Mouse (Mus musculus) left cerebral cortex, postnatal 36 days (tissue): ENCODE data around the gene Syngr4. TPM values are rescaled to one million over a fixed set of nuclear protein-coding genes. Genes with fewer than 3 reads are reported as not detected.
"Not testable (repeated sequence)": the region's sequence is repeated elsewhere in the genome, so short reads cannot be mapped to it uniquely, and the experiment has no call there.

ENCODE experiments used
- DNase-seq, 2 experiments: peaks; one replicate each; pipeline ENCODE4 v3.0.0; 2021 to 2022; ENCODE audit warnings: low spot score in 2 of 2, mixed read lengths in 1 of 2
- intact Hi-C: fragments of 180-260 bp; cut with DNase I; formaldehyde crosslinking; loops from one replicate; pipeline ENCODE4 v1.15.1; 2025
- total RNA-seq, 2 experiments: library from RNA; stranded (reverse); gene quantifications; 2 replicates each; pipeline ENCODE4 v1.2.3; 2021

Syngr4 gene
- total RNA-seq, 2 experiments from 2014 or later: not detected

DNA sequence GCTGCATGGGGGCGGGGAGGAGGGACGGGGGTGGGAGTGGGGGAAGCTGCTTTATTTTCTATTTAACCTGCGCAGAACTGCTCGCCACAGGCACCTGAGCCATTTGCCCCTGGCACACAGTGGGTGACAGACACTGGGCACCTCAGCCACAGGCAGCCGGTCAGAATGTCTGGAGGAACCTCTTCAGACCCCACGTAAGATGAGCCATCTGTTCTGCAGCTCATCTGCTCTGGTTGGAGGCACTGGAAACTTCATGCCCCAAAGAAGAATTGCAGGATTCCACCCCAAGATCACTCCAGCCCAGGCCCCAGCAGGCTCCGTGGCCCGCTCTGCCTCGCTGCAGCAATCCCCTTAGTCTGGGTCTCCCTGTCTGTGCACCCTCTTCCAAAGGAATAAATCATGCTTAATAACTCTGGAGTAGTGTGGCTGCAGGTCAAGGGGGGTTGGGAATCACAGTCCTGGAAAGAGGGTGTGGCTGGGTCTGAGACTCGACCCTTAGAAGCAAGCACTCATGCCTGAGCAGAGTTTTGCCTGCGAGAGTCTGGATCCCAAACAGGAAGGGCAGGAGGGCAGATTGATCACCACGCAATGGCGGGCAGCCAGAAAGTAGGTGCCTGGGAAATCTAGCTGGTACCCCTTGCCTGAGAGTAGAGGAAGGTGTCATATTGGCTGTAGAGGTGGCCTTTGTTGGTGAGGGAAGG is 20.6 kb upstream of the Syngr4 start:
- intact Hi-C loops: no loop called here
- no peak for DNase-seq

DNA sequence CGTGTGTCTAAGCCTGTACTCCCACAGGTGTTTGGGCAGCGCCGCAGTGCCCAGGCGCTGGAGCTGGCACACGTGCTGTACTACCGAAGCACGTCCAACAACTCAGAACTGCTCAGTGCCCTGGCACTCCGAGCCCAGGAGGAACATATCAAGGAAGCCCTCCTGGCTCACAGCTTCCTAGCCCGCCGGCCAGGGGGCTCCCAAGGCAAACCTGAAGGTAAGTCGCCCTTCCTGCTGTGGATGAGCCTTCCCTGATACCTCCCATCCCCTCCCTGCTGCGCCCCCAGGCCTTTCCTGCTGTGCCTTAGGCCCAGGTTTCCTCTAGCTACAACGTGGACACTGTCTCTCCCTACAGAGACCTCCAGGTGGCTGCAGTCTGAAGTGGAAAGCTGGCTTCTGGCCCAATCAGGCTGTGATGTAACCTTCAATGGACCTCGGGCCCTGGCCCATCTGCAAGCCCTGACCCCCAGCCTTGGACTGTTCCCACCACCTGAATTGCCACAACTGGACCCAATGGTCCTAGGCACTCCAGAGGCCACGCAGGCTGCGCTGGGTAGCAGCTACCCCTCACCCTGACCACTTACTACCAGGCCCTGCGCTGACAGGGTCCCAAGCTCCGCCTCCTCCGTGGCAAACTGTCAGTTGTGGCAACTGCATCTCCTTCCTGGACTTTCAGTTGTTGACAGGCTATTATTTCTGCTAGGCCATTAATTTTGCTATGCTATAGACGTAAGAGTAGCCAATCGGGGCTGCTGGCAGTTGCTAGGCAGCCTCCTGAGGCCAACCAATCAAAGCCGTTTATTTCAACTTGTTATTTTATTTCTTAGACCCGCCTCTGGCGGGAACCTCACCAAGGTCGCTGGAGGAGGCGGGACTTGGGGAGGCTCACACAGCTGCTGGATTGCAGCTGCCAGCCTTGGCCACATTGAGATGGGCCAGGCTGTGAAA is 19.8 kb upstream of the Syngr4 start:
- intact Hi-C loops: no loop called here
- peak; percentile 57 to 70 for DNase-seq

DNA sequence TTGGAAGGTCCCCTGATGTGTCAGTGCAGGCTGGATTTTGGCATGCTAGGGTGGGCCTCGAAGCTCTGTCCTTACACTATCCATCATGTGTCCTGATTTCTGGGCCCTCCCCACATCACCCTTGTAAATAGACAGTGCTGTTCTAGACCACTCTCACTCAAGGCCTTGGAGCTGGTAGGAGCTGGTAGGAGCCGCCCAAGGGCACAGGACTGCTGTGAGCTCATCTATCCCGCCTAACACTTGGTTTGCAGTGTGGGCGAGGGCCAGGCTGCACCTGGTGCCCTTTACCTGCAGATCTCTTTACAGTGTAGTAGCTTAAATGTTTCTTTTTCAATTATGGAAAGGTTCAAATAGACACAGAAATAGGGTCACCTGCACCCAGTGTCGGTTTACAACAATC is 18.5 kb upstream of the Syngr4 start:
- intact Hi-C loops: no loop called here
- DNase-seq: no peak

DNA sequence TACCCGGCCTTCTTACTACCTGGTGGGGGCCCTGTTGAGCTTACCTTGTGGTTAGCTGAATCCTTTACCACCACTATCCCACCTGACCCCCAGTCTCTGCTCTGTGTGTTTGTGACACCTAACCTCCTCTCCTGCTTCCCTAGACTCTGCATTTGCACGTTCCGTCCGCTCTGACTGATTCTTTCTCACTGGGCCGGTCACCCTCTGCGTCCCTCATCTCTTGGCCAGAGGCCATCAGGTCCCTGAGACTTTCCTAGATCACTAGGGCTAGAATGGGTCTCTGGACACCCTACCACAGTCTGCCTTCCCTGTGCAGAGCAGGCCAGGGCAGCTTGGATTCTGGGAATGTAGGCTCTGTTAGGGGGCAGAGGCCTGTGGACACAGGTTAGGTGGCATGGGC is 17.6 kb upstream of the Syngr4 start:
- intact Hi-C loops: no loop called here
- DNase-seq: no peak

DNA sequence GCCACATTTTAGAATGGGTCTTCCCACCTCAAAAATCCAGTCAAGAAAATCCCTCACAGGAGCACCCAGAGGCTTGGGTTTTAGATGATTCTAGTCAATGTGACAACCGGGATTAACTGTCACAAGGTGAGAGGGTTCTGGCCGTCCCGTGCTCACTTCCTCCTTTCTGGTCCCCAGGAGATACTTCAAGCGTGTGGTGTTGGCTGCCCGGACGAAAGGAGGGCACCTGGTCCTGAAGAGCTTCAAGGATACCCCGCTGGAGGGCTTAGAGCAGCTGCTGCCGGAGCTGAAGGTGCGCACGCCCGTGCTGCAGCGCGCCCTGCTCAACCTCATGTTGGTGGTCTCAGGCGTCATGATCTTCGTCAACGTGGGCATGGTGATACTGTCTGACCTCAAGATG is 12.6 kb upstream of the Syngr4 start:
- DNase-seq: no peak

DNA sequence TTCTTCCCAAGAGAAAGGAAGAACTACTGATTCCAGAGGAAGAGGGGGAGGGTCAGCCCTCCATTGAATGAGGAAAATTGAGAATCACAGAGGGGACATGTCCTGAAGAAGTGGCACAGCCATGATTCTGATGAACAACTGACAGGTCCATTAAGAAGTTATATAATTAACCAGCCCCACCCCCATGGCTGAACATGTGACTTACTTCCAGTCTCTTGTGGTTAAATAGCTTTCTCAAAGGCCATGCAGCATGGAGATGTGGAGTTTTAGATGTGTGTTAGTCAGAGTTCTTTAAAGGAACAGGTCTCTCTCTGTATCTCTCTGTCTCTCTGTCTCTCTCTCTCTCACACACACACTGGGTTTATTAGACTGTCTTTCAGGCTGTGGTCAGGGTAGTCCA is 11.9 kb upstream of the Syngr4 start:
- DNase-seq: no peak
- intact Hi-C loops: no loop called here

More for the DNA sequence above, 12.6 kb upstream of the Syngr4 start:
- intact Hi-C loops: no loop called here

DNA sequence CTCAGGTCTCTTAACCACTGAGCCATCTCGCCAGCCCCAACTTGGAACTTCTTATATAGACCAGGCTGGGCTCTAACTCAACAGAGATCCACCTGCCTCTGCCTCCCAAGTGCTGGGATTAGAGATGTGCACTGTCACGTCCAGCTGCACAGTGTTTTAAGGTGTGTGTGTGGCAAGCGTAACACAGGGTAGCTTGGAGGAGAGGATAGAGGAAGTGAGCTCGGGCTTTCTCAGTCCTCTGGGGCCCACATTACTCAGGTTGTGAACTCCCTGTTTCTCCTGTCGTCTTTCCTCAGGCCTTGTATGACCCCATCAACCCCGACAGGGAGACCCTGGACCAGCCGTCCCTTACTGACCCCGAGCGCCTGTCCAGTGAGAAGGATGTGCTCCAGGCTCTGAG is 10.1 kb upstream of the Syngr4 start:
- intact Hi-C loops: no loop called here
- no peak for DNase-seq

DNA sequence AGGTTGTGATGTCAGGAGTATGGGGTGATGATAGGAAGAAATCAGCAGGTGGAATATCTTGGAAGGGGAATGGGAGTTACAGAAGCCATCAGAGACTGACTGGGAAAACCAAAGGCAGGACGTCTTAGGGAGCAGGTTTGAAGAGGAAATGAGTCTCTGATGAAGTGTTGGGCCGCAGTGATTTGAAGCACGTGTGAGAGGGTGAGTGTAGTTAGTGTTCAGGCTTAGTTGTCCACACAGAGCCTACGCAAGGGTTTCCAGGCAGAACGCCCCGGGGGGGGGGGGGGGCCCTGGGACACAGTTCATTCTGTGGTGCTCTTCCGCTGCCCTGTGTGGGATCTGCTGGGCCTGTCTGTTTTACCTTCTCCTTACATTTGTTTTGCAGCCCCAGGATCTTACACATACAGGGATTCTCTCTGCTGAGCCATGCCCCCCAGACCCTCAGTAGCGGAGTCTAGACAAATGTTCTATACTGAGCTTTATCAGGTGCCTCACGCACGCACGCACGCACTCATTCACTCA is 6.0 kb upstream of the Syngr4 start:
- intact Hi-C loops: no loop called here
- no peak for DNase-seq

DNA sequence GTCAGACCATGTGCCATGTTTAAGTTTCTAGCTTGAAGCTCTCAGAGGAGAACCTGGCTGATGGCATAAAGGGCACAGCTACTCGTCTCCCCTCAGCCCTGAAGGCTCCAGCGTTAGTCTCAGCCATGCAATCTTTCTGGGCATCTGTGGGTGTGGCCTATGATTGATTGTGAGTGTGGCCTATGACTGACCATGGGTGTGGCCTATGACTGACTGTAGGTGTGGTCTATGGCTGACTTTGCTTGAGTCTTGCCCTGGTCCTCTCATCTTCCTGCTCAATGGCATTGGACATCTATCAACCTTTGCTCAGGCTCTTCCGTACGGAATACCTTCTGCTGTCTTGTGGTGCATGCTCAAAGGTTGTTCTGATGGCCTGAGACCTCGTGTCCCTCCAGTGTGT is 5.0 kb upstream of the Syngr4 start:
- no peak for DNase-seq
- intact Hi-C loops: no loop called here

DNA sequence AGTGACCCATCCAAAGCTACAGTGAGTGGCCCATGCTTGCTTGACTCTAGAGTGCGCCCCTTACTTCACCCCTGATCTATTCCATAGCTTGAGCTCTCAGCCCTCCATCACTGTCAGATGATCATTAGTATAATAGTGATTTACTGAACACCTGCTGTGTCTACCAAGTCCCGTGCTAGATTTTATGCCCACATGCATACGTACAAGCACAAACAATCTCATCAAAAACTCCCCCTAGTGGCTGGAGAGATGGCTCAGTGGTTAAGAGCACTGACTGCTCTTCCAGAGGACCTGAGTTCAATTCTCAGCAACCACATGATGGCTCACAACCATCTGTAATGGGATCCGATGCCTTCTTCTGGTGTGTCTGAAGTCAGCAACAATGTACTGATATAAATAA is 1.6 kb upstream of the Syngr4 start:
- intact Hi-C loops, DNase-seq: not testable (repeated sequence)

DNA sequence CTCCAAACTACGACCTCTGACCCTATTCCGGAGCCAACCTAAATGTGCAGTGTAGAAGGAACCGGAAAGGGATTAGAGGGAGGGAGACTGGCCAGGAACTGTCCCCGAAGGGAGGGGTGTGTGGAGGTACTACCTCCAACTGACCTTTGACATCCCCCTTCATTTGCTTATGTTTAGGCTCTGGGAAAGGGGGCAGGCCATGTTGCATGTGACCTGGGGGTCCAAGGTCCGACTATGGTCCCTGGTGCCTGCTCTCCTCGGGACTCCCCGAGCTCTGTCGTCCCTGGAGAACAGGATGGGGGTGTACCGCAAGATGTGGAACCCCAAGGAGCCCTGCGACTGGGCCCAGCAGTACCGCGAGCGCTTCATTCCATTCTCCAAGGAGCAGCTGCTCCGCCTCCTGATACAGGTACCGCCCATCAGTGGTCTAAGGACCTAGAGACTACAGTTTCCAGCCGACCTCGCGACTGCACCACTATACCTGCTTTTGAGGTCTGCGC is 794 bp upstream of the Syngr4 start:
- intact Hi-C loops: no loop called here
- peak; percentile 63 to 66 for DNase-seq

DNA sequence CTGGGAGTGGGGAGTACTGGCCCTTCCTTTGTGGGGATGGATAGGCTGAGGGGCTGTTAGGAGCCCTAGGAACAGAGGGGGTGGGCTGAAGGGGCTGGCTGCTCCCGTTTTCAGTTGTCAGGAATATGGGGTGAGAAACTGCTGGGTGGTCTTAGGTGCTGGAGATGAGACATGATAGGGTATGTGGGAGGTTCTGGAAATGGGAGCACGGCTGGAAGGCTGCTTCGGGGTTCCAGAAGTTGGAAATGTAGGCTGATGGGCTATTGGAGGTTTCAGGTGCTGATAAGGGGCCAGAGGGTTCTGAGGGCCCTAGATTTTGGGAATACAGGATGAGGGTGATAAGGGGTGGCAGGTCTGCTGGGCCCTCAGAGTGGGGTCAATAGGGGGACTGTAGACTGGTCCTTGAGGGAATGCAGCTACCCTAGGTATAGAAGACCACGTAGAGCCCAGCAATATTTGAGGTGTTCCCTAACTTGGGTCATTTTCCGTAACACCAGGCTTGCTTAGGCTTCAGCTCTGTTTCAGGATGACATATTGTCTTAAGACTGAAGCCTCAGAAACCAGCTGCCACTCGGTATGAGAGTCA is 490 bp downstream of the Syngr4 start:
- no peak for DNase-seq
- intact Hi-C loops: no loop called here

DNA sequence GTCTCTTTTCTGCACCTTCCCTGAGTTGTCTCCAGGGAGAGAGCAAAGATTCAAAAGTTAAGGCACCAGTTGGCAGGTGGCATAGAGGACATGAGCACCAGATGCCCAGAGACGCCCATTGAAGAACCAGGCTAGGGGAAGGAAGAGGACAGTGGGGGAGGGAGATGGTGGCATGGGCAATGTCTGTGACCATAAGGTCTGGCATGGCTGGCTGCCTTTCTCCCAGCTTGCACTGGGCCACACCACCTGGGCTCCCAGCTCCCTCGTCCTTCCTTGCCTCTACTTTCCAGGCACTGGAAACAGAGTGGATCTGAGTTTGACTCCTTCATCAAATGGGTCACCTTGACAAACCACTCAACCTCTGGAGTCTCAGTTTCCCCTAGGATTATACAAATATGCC is 3.9 kb downstream of the Syngr4 start:
- DNase-seq: no peak
- intact Hi-C loops: no loop called here

DNA sequence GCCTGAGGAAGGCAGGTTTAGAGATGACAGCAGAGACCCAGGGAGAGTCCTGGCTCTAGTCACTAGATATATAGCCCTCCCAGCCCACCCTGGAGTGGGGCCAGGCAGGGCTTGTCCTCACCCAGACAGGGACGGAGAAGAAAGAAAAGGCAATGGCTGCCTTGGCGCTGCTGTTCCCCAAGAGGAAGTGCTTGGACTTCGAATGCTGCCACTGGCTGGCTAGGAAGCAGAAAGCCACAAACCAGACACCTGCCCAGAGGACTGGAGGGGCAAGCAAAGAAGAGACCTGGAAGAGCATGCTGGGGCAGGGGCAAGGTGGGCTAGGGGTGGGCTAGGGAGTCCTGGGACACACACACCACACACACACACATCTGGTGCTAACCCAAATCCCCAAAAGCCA is 9.3 kb downstream of the Syngr4 start:
- intact Hi-C loops: no loop called here

DNA sequence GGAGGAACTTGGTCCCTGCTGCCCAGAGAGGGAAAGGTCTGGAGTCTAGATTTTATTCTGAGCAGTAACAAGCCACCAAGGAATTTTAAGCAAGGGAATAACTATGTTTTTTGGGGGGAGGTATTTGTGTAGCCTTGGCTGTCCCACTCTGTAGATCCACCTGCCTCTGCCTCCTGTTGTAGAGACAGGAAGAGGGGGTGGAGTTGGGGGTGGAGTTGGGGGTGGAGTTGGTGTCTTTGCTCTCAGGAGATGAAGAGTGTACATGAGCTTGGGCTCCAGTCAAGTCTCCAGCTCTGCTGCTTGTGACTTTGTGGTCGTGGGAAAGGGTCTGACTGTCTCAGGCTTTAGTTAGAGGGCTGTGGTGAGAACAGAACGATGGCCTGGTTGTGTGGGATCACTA is 15.5 kb downstream of the Syngr4 start:
- no peak for DNase-seq
- intact Hi-C loops: no loop called here

More for the DNA sequence above, 9.3 kb downstream of the Syngr4 start:
- DNase-seq: no peak

DNA sequence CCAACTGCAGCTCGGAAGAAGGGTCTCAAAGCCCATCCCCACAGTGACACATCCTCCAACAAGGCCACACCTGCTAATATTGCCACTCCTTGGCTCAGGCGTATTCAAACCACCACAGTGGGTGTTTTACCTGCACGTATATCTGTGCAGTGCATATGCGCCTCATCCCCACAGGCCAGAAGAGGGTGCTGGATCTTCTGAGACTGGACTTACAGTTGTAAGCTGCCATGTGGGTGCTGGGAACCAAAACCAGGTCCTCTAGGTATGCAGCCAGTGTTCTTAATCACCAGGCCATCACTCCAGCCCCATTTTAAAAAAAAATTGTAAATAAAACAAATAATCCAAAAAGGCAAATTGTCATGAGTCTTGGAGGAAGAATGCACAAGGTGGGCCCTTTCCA is 16.0 kb downstream of the Syngr4 start:
- no peak for DNase-seq
- intact Hi-C loops: no loop called here

DNA sequence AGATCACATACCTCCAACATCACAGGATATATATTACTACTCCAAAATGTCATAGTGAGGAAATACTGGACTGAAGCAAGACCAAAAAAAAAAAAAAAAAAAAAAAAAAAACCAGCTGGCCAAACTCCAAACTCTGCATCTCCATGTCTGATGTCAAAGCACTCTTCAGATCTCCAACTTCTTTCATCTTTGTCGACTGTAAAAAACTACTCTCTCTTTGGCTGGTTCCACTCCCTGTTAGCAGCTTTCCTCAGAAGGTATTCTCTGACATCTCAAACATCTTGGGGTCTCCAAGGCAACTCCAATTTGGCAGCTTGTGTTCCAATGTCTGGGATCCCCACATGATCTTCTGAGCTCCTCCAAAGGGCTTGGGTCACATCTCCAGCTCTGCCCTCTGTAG is 18.2 kb downstream of the Syngr4 start, which contains the start of gene Grin2d:
Gene Grin2d (minus strand): TSS at position 101 of the 400 bp plus-strand sequence.
- DNase-seq, intact Hi-C loops: not testable (repeated sequence)

DNA sequence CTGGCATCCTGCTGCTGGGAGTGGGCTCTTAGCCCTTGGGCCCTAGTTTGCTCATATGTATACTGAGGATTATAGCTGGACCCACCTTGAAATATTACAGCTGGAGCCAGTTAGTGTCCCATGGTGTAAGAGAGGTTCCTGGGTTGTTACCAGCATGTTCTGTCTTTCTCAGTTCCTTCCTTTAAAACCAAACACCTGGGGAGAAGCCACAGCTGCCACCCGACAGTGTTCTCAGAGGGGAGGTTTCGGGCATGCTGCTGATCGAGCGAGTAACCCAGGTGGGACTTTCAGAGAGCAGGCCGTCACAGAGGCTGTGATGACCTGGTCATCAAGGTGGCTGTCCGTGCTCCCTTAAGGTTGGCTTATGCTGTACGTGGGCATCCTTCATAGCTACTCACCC is 19.6 kb downstream of the Syngr4 start:
- DNase-seq: no peak
- intact Hi-C loops: no loop called here

DNA sequence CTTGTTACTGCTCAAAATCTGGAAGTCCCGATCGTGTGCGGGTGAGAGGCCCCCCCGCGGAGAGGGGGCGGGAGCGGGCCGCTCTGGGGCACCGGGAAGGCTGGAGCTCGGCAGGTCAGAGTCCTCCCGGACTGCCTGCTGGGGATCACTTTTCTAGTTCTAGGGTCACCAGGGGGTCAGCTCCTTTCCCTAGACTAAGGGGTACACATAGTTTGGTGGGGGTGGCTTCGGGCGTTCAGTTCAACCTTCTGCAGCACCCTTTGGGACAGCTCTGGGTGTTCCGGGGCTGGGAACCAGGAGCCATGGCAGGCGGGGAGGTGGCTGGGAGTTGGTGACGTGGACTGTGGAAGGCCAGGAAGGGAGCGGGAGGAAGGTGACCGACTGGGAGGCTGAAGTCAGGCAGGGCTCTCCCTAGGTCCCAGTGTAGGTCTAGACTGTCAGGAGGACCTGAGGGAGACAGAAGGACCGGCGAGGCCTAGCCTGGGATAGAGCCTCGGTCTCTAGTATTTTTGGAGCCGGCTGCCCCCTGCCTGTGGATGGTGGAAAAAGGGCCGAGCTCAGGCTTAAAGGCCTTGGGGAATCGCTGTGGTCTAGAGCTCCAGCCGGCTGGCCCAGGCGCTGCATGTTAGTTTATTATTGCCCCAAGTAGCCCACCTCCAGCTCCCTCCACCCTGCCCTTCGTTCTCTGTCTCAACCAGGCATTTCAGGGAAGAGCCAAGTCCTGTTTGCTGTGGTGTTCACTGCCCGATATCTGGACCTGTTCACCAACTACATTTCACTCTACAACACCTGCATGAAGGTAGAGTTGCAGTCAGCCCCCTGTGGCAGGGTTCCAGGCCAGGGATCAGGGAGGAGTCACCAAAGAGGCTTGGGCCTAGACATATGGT is 23.2 kb downstream of the Syngr4 start:
- DNase-seq: peak; percentile 61 to 62
- intact Hi-C loops: loop anchor here (2.0 to 5.0 kb wide), 2 partner anchors 64 to 135 kb away; no protein-coding TSS in a partner anchor
